Mouse (Mus musculus): Measurements from ENCODE around the gene 4930512M02Rik.
A peak's percentile ranks its signal among the peaks of the same experiment; 100 is the strongest.

4930512M02Rik gene

DNA sequence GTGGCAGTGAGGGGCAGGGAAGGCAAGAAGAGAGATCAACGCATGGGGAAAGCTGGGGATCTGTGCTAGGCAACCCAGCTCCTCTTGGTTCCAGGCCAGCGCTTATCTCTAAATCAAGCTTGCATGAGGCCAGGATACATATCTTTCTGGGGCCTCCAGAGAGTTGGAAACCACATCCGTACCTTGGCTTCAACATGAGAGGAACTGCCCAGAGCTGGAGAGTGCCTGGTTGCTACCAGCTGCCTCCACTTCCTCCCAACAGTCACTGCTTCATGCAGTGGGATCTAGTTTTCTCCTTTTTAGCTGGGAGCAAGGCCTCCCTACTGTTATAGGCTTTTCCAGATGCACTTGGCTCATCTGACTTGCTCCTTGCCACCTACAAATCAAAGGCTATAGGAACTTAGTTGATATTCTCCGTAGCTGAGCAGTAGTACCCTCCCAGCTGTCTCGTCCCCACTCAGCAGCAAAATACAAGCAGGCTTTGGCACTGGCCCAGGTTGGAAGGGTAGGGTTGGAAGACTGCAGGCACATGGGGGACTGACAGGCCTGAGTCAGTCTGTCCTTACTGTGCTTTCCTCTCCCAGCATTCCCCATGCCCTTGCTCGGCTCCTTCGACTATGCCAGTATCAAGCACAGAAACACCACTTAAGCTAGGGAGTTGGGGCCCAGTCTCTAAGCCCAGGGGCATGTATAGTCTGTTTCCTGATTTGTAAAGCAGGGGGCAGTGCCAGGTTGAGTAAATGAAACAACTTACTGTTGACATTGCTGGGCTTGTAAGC is 63.2 kb downstream of the 4930512M02Rik start:
- no peak for ATAC-seq (ENCODE audit: low TSS enrichment)

DNA sequence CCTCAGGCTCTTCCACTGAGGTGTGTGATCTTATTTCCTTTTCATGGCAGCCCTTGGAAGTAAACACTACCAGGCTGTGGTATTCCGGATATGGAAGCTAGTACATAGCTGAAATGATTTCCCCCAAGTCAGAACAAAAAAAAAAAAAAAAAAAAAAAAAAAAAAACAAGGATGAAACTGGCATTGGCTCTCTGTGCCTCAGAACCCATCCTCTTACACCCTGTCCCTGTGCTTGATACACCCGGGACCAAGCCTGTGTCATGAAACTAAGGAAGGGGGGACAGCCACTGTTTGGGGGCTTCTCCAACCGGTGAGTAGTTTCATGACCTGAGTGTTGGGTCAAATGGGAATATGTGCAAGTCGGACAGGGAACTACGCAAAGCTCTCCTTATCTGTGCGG is 66.5 kb downstream of the 4930512M02Rik start:
- ATAC-seq (ENCODE audit: low TSS enrichment) = no peak

DNA sequence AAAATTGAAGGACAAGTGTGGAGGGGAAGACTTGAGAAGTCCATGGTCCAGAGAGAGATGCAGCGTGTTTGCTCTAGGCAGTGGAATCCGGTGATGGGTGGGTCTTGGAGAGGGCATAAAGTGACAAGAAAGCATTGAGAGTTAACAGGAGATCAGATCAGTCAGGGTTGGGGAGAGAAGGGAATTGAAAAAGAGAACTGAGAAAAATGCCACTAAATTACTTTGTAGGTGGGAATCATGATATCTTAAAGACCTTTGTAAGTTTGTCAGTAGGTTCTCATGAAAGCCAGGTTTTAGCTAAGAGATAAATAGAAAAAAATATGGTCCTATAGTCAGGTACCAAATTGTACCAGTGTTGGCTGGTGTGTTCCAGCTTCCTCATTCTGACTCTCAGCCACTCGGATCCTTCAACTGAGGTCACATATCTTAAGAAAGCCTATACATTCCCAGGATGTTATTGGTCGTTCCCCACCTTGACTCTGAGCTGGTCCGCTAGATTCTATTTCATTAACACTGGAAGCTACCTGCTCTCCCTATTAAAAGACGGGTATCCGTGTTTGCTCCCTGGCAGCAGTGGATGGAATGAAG is 68.4 kb downstream of the 4930512M02Rik start:
- no peak for ATAC-seq (ENCODE audit: low TSS enrichment)

DNA sequence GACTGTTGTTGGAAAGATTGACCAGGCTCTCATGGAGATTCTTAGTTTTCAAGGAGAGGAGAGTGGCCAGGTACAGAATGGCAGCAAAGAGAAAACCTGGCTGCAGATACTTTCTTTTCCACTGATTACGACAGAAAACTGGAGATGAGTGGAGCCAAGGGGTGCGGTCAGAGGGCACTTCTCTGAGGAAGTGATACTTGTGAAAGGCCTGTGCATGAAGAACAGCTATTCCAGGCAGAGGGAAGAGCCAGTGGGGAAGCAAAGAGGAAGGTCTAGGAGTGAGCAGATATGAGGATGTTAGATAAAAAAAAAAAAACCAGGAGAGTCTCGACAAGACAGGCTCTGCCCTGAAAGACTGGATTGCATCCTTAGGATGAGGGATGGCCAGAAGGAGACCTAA is 69.0 kb downstream of the 4930512M02Rik start:
- no peak for ATAC-seq (ENCODE audit: low TSS enrichment)

DNA sequence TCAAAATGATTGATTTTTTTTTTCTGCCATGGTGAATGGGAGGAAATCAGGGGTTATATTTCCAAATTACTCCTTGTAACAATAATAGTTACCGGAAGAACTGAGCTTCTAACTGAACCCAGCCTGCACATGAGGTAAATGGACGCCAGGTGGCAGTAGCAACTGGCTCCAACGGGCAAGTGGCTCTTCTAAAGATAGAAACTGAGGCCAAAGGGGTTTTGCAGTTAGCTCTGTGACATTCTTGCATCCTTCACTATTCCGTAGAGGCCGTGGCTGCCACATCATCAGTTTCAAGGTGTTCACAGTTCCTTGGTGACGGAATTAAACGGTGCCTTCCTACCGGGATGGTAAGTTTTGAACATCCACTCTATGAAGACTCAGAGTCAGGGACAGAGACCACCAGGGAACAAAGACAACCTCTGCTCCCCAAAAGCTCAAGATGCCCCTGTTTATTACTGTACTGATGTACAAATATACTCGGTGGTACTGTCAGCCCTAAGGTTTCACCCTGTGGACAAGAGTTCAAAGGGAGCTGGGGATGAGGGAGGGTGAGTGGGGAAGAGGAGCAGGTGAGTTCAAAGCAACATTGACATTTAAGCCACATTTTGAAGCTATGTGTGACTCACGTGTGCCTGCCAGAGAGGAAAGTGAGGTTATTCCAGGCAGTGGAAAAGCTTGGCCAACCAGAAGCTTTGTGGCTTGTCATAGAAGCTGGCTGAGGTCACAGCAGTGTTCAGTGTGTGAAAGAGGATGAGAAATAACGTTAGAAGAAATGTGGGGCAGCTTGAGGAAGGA is 70.3 kb downstream of the 4930512M02Rik start:
- peak; percentile 72; the same call in 1 of the 2 replicates for ATAC-seq (ENCODE audit: low TSS enrichment)

DNA sequence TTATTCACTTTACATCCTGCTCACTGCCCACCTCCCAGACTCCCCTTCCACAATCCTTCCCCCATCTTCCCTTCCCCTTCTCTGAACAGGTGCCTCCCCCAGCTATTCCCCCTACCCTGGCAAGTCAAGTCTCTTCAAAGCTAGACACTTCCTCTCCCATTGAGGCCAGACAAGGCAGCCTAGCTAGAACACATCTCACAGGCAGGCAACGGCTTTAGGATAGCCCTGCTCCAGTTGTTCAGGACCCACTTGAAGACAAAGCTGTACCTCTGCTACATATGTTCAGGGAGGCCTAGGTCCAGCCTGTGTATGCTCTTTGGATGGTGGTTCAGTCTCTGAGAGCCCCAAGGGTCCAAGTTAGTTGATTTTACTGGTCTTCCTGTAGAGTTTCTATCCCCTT is 71.4 kb downstream of the 4930512M02Rik start:
- ATAC-seq (ENCODE audit: low TSS enrichment) = no peak

DNA sequence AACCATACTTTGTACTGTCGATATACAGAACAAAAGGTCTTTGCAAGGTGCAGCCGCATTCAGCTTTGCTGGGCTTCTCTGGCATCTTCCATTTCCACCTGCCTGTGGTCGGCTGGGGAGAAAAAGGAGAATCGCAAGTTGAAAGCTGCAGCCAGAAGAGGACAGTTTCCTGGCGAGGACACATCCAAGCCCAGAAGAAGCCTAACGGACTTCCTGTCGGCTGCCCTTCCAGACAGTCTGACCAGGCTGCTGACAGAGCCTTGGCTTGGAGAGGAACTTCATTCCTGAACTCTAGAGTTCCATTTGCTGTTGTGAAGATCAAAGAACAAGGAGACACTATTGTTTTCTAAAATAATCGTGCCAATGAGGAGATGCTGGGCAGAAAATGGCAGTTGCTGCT is 72.1 kb downstream of the 4930512M02Rik start:
- ATAC-seq (ENCODE audit: low TSS enrichment) = no peak

DNA sequence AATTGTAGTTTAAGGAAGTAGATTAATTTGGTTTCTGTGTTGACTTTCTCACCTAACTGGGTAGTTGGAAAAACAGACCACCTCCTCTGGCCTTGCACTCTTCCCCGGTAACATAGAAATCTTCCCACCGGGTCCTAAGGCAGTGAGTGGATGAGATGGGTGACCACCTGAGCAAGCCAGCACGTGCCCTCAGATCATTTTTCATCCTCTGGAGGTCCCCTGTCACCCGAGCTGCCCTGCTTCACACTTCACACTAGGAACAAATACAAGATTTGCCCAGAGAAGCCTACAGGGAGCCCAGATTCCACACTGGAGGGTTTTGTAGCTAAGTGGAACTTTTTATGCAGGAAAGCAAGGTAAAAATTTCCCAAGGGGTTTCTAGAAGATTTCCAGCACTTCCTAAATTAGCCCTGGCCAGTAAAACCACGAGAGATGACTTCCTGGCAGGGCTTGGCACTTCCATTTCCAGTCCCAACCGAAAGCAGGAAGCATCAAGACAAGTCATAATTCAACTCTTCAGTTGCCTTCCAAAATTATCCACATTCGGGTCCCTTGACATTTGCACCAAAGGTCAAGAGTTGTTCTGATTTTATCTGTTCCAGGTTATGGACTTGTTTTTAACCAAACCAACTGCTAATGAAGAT is 79.9 kb downstream of the 4930512M02Rik start:
- ATAC-seq (ENCODE audit: low TSS enrichment) = no peak

DNA sequence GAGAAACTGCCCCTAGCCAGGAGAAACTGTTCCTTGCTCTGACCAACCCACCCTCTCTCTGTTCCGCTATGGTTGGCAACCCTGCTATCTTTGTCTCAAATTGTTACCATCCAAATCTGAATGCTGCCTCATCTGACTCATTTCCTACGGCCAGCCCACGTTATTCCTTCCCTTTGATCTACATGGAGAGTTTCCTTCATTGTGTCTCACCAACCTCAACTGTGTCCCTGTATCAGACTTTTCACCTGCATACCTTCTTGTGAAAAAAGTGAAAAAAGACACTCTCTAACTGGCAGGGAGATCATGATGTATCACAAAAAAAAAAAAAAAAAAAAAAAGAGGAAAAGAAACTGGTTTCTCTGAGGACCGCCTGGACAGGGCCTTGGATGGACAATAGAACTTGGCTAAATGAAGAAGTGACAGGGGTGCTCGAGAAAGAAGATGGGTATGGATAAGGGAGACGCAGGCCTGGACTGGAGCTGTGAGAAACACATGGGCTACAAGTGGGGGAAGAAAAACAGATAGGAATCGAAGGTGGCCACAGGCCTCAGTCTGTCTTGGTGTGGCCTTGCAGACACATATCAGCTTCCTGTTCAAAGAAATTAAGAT is 80.6 kb downstream of the 4930512M02Rik start:
- ATAC-seq (ENCODE audit: low TSS enrichment) = no peak

DNA sequence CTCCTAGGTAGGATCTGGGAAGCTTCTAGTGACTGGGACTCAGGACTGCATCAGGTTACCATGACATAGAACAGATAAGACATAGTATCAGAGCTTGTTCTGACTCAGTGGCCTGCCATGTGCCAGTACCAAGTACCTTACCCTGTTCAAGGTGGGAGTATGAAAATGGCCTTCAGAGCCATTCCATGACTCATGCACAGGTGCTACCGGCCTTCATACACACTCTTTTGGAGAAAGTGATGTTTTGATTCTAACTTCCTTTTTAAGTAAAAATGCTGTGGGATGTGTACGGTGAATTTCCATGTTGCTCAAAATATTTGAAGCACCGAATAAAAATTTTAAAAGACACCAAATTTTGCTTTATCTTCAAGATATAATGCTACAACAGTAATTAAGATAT is 81.7 kb downstream of the 4930512M02Rik start:
- ATAC-seq (ENCODE audit: low TSS enrichment) = no peak

Data from frontal cortex, adult (tissue).